Mouse (Mus musculus) stomach, embryonic 16.5 days (tissue): ENCODE results near the gene Klc1. TPM values are rescaled to one million over a fixed set of nuclear protein-coding genes. Genes with fewer than 3 reads are reported as not detected.

ENCODE experiments used
- ATAC-seq: fragments of 200-750 bp; cut with Nextera tagmentation; 2 replicates; pipeline ENCODE4 v1.8.0; 2017; ENCODE audit warnings: moderate number of reproducible peaks, moderate TSS enrichment; ENCODE audit not compliant: insufficient read depth, low FRiP score
- H3K27ac ChIP-seq: fragments of 300-500 bp; sonication (generic); 2 replicates; pipeline ENCODE4 v1.5.1; 2014; ENCODE audit warnings: low read length
- H3K27me3 ChIP-seq: fragments of 300-500 bp; sonication (generic); 2 replicates; pipeline ENCODE4 v1.6.1; 2014; ENCODE audit warnings: low read length, control low read depth, mixed read lengths; ENCODE audit not compliant: control insufficient read depth, insufficient read depth
- H3K36me3 ChIP-seq: fragments of 300-500 bp; sonication (generic); 2 replicates; pipeline ENCODE4 v1.6.1; 2014; ENCODE audit warnings: low read length; ENCODE audit not compliant: control insufficient read depth, insufficient read depth
- H3K4me1 ChIP-seq: fragments of 300-500 bp; sonication (generic); 2 replicates; pipeline ENCODE4 v1.6.1; 2014; ENCODE audit warnings: low read length, control low read depth, mixed read lengths; ENCODE audit not compliant: control insufficient read depth, insufficient read depth
- H3K4me2 ChIP-seq: fragments of 300-500 bp; sonication (generic); 2 replicates; pipeline ENCODE4 v1.6.1; 2014; ENCODE audit warnings: low read depth, low read length, mixed read lengths
- H3K4me3 ChIP-seq: fragments of 300-500 bp; sonication (generic); replicated peaks from 2 replicates; pipeline ENCODE4 v1.5.1; 2014; ENCODE audit warnings: mild to moderate bottlenecking, low read length
- H3K9ac ChIP-seq: fragments of 300-500 bp; sonication (generic); 2 replicates; pipeline ENCODE4 v1.6.1; 2014; ENCODE audit warnings: low read length
- H3K9me3 ChIP-seq: fragments of 300-500 bp; sonication (generic); replicated peaks from 2 replicates; pipeline ENCODE4 v1.6.1; 2016; ENCODE audit warnings: low read length, control low read depth; ENCODE audit not compliant: control insufficient read depth
- WGBS: fragments of 180-500 bp; shearing (Covaris S2); extraction: QIAGEN DNeasy Blood & Tissue Kit; methylation state at CpG from one replicate; pipeline ENCODE4 v1.1.7; 2014; 5-methylcytosine and 5-hydroxymethylcytosine counted together
- polyA plus RNA-seq: library from polyadenylated mRNA; unstranded; fragments of >200 nt; fragmentation: Nextera tagmentation; extraction: Ambion mirVana; gene quantifications from 2 replicates; pipeline ENCODE4 v1.2.1, GENCODE M21; 2015

The Klc1 gene
- polyA plus RNA-seq, 1 experiment from 2014 or later = 96.1 TPM

GRCm38 (mm10) chr12:111752491-111752890 is 6.2 kb upstream of the Klc1 start:
- no peak overlapping the region for H3K4me3 ChIP-seq
- H3K4me1 ChIP-seq = peaks cover 3% of the 10 kb centered on the region; the same call in 1 of the 2 replicates
- WGBS = 78% methylated on average over 6 of the region's 6 CpGs
- no peaks in the 10 kb centered on the region for H3K36me3 ChIP-seq
- no peak overlapping the region for H3K4me2 ChIP-seq
- no peak overlapping the region for H3K27ac ChIP-seq
- H3K9ac ChIP-seq = no peak overlapping the region
- ATAC-seq = no peak
- H3K27me3 ChIP-seq = no peaks in the 10 kb centered on the region
- H3K9me3 ChIP-seq = no peaks in the 10 kb centered on the region

- WGBS = 46% methylated on average over 9 of the region's 9 CpGs
Measured at GRCm38 (mm10) chr12:111753347-111753746, 5.3 kb upstream of the Klc1 start.

GRCm38 (mm10) chr12:111754710-111755109 is 3.9 kb upstream of the Klc1 start:
- no peaks in the 10 kb centered on the region for H3K27me3 ChIP-seq
- no peak for ATAC-seq
- H3K36me3 ChIP-seq = no peaks in the 10 kb centered on the region
- H3K9ac ChIP-seq = no peak overlapping the region
- peaks cover 11% of the 10 kb centered on the region for H3K4me1 ChIP-seq
- no peak overlapping the region for H3K4me3 ChIP-seq
- no peak overlapping the region for H3K27ac ChIP-seq
- no peak overlapping the region for H3K4me2 ChIP-seq
- H3K9me3 ChIP-seq = no peaks in the 10 kb centered on the region

More at GRCm38 (mm10) chr12:111753347-111753746, 5.3 kb upstream of the Klc1 start:
- H3K4me3 ChIP-seq = no peak overlapping the region
- H3K4me2 ChIP-seq = no peak overlapping the region
- H3K27ac ChIP-seq = no peak overlapping the region
- no peaks in the 10 kb centered on the region for H3K36me3 ChIP-seq
- no peaks in the 10 kb centered on the region for H3K9me3 ChIP-seq
- H3K9ac ChIP-seq = no peak overlapping the region
- ATAC-seq = no peak
- H3K27me3 ChIP-seq = no peaks in the 10 kb centered on the region
- H3K4me1 ChIP-seq = peaks cover 9% of the 10 kb centered on the region

- no peak overlapping the region for H3K27ac ChIP-seq
- H3K4me1 ChIP-seq = peaks cover 16% of the 10 kb centered on the region
- WGBS = 56% methylated on average over 2 of the region's 2 CpGs
- no peaks in the 10 kb centered on the region for H3K36me3 ChIP-seq
- no peak overlapping the region for H3K4me2 ChIP-seq
- H3K4me3 ChIP-seq = no peak overlapping the region
- H3K9me3 ChIP-seq = no peaks in the 10 kb centered on the region
- H3K27me3 ChIP-seq = no peaks in the 10 kb centered on the region
- H3K9ac ChIP-seq = no peak overlapping the region
- no peak for ATAC-seq
Measured at GRCm38 (mm10) chr12:111755231-111755630, 3.4 kb upstream of the Klc1 start.

- no peak for ATAC-seq
- Histone ChIP-seq H3K36me3 (no peaks in the 10 kb centered on the region), H3K4me3 (no peak overlapping the region), H3K9me3 (no peaks in the 10 kb centered on the region), H3K4me2 (no peak overlapping the region), H3K27me3 (no peaks in the 10 kb centered on the region), H3K27ac (no peak overlapping the region), H3K4me1 (peaks cover 24% of the 10 kb centered on the region), H3K9ac (no peak overlapping the region)
- 50% methylated on average over 4 of the region's 4 CpGs for WGBS
Measured at GRCm38 (mm10) chr12:111756082-111756697, 2.5 kb upstream of the Klc1 start.

- ATAC-seq = no peak
- H3K4me2 ChIP-seq = no peak overlapping the region
- H3K36me3 ChIP-seq = no peaks in the 10 kb centered on the region
- no peaks in the 10 kb centered on the region for H3K9me3 ChIP-seq
- no peaks in the 10 kb centered on the region for H3K27me3 ChIP-seq
- 48% methylated on average over 5 of the region's 5 CpGs for WGBS
- no peak overlapping the region for H3K9ac ChIP-seq
- no peak overlapping the region for H3K4me3 ChIP-seq
- H3K27ac ChIP-seq = no peak overlapping the region
- H3K4me1 ChIP-seq = peaks cover 27% of the 10 kb centered on the region
Measured at GRCm38 (mm10) chr12:111756698-111757082, 2.0 kb upstream of the Klc1 start.

- H3K27me3 ChIP-seq = no peaks in the 10 kb centered on the region
- peaks cover 29% of the 10 kb centered on the region for H3K4me1 ChIP-seq
- 46% methylated on average over 10 of the region's 10 CpGs for WGBS
- peak overlapping the region; percentile 91; the same call in 1 of the 2 replicates for H3K27ac ChIP-seq
- peak overlapping the region; percentile 97 for H3K9ac ChIP-seq
- no peaks in the 10 kb centered on the region for H3K36me3 ChIP-seq
- no peaks in the 10 kb centered on the region for H3K9me3 ChIP-seq
- peak overlapping the region; percentile 97 for H3K4me2 ChIP-seq
- no peak for ATAC-seq
- H3K4me3 ChIP-seq = peak overlapping the region; percentile 78
Measured at GRCm38 (mm10) chr12:111757561-111758325, 906 bp upstream of the Klc1 start.

- Histone ChIP-seq H3K9me3 (no peaks in the 10 kb centered on the region), H3K9ac (peak overlapping the region; percentile 97), H3K4me2 (peak overlapping the region; percentile 97), H3K27ac (peak overlapping the region; percentile 91), H3K36me3 (no peaks in the 10 kb centered on the region), H3K4me3 (peak overlapping the region; percentile 78), H3K27me3 (no peaks in the 10 kb centered on the region), H3K4me1 (peaks cover 29% of the 10 kb centered on the region)
- peak; percentile 30 for ATAC-seq
- WGBS = 1% methylated on average over 35 of the region's 35 CpGs
Measured at GRCm38 (mm10) chr12:111759176-111760061, 770 bp downstream of the Klc1 start.
